Mouse (Mus musculus) gonadal fat pad, adult 2 months (tissue): Measurements from ENCODE around the gene Lonrf2. TPM values are rescaled to one million over a fixed set of nuclear protein-coding genes. Genes with fewer than 3 reads are reported as not detected.

ENCODE experiments used
- DNase-seq: peaks from one replicate; pipeline ENCODE4 v3.0.0-alpha.2; 2012; ENCODE audit warnings: low read depth
- polyA plus RNA-seq: library from polyadenylated mRNA; depleted of rRNA; stranded (reverse); fragments of >200 nt; gene quantifications from 2 replicates; pipeline ENCODE4 v1.2.3, GENCODE M21; 2012

The Lonrf2 gene
- polyA plus RNA-seq, 1 experiment = 1.3 TPM

- no peak for DNase-seq
Measured at GRCm38 (mm10) chr1:38835568-38836476, 689 bp downstream of the Lonrf2 start.

- DNase-seq = no peak
Measured at GRCm38 (mm10) chr1:38834899-38835298, 1.6 kb downstream of the Lonrf2 start.

- no peak for DNase-seq
Measured at GRCm38 (mm10) chr1:38824926-38825325, 11.6 kb downstream of the Lonrf2 start.

- no peak for DNase-seq
Measured at GRCm38 (mm10) chr1:38823851-38824250, 12.7 kb downstream of the Lonrf2 start.

- DNase-seq = no peak
Measured at GRCm38 (mm10) chr1:38819691-38820090, 16.8 kb downstream of the Lonrf2 start.

- DNase-seq = no peak
Measured at GRCm38 (mm10) chr1:38817671-38818070, 18.8 kb downstream of the Lonrf2 start.

- no peak for DNase-seq
Measured at GRCm38 (mm10) chr1:38817268-38817667, 19.2 kb downstream of the Lonrf2 start.

GRCm38 (mm10) chr1:38816306-38816705, 20.2 kb downstream of the Lonrf2 start:
- no peak for DNase-seq

GRCm38 (mm10) chr1:38807121-38807520, 29.4 kb downstream of the Lonrf2 start:
- no peak for DNase-seq

GRCm38 (mm10) chr1:38800402-38800801, 36.1 kb downstream of the Lonrf2 start:
- DNase-seq = no peak

GRCm38 (mm10) chr1:38799304-38799703, 37.2 kb downstream of the Lonrf2 start:
- no peak for DNase-seq

GRCm38 (mm10) chr1:38796936-38797335, 39.6 kb downstream of the Lonrf2 start:
- DNase-seq = no peak

- DNase-seq = no peak
Measured at GRCm38 (mm10) chr1:38795496-38795895, 41.0 kb downstream of the Lonrf2 start.

GRCm38 (mm10) chr1:38791016-38791810, 45.3 kb downstream of the Lonrf2 start:
- DNase-seq = no peak

GRCm38 (mm10) chr1:38789988-38790602, 46.4 kb downstream of the Lonrf2 start:
- DNase-seq = no peak

GRCm38 (mm10) chr1:38788904-38789303, 47.6 kb downstream of the Lonrf2 start:
- DNase-seq = no peak

- no peak for DNase-seq
Measured at GRCm38 (mm10) chr1:38787443-38787842, 49.1 kb downstream of the Lonrf2 start.

- no peak for DNase-seq
Measured at GRCm38 (mm10) chr1:38786358-38786757, 50.2 kb downstream of the Lonrf2 start.

- DNase-seq = no peak
Measured at GRCm38 (mm10) chr1:38778271-38778670, 58.2 kb downstream of the Lonrf2 start.

GRCm38 (mm10) chr1:38777500-38777899, 59.0 kb downstream of the Lonrf2 start:
- no peak for DNase-seq

GRCm38 (mm10) chr1:38775713-38776112, 60.8 kb downstream of the Lonrf2 start:
- DNase-seq = no peak

GRCm38 (mm10) chr1:38770676-38771075, 65.8 kb downstream of the Lonrf2 start:
- no peak for DNase-seq
